Mouse (Mus musculus) adrenal gland, adult (tissue): ENCODE measurements around the gene Crip3.

Source experiments
- DNase-seq, 2 experiments: peaks; one replicate each; pipeline ENCODE4 v3.0.0; 2022 to 2023; ENCODE audit warnings: low spot score in 1 of 2; ENCODE audit not compliant: inconsistent age in 2 of 2

Gene Crip3

DNA sequence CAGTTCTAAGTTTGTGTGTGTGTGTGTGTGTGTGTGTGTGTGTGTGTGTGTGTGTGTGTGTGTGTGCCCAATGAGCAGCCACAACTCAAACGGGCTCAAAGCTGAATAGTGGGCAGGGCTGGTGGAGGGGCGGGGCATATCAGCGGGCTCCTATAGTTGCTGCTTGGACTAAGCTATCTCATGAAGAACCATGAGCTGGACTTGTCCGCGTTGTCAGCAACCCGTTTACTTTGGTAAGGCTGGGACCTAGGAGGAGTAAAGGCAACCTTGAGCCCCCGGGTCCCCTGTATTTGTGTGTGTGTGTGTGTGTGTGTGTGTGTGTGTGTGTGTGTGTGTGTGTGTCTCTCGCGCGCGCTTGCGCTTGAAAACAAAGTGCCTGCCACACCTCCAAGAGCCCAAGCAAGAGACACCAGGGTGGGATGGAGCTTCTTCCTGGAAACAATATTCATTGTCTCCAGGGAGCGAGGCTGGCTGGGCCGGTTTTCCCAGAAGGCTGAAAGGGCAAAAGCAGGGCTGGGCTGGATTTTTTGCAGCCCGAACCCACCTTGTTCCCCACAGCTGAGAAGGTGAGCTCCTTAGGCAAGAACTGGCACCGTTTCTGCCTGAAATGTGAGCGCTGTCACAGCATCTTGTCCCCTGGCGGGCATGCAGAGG is at the start of gene Crip3:
Gene Crip3 (plus strand): TSS at position 166 of the 654 bp plus-strand sequence.
- peak; percentile 40 to 67 for DNase-seq

DNA sequence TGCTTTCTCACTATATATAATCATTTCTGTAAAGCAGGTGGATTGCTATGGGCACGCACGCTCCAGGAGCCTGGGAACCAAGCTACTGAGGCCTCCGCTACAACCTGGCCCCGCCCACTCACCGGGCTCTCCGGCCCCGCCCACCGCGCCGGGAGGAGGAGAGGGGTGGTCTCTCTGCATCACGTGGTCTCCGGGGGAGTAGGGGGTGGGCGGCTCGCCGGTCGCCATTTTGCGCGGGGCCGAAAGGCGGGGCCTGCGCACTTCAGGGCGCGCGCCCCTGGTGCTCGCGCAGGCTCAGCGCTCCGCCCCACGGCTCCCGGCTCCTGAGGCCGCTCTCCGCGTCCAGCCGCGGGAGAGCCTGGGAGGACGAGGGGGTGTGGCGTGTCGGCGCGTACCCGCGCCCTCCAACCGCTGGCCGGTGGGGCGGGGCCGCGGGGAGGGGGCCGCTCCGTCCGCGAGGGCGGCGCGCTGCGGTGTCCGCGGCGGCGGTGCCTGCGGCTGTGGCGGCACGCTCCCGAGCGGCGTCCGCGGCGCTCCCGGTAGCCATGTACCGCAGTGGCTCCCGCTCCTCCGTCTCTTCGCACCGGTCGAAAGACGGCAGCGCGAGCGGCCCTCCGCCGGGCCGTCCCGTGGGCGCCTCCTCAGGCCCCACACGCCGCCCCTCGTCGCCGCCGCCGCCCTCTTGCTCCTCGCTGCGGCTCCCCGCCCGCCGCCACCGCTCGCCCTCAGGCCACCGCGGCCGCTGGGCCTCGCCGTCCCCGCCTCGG is 45.2 kb upstream of the Crip3 start, which contains the start of gene Zfp318:
Gene Zfp318 (plus strand): TSS at position 438 of the 767 bp plus-strand sequence.
- peak; percentile 99 to 100 for DNase-seq

DNA sequence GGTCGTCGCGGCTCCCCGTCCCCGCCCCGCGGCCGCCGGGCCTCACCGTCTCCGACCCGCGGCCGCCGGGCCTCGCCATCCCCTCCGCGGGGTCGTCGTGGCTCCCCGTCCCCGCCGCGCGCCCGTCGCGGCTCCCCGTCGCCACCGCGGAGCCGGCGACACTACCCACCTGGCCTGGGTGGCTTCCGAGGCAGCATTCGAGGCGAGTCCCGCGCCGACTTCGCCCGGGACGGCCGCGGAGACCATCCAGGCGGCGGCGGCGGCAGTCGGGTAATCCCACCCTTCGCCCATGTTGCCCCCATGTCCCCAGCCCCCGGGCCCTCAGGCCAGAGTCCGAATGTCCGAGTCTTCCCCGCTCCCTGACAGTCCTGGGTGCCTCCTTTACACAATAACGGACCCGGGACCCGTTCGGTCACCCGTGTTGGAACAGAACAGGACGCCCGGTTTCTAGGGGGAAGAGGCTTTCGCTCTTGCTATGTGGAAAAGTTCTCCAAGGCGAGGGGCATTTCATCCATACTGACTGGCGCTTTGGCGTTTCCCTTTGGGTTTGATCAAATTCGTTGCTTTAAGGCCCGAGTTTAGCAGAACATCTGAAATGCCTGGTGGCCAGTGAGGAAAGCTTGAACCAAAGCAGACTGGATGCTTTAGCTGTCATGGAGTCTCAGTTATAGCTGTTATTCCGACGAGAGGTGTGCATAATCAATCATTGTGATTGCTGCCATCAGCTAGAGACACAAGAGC is 44.5 kb upstream of the Crip3 start:
- peak; percentile 39 to 81 for DNase-seq

DNA sequence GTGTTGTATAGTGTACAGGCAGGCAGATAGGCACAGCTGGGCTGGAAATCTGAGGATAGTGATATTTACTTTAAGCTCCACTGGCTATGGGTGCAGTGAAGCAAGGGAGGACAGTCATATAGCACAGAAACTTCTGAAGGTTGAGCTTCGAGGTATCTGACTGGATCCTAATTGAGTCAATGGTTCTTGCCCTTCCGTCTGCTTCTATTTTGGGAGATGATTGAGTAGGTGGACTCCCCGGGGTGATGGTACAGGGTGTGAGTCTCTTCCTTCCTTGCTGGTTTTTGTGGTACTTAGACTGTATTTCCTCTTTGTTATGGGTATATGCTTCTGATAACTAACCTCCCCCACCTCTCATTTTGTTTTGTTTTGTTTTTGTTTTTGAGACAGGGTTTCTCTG is 40.5 kb upstream of the Crip3 start:
- DNase-seq = no peak

DNA sequence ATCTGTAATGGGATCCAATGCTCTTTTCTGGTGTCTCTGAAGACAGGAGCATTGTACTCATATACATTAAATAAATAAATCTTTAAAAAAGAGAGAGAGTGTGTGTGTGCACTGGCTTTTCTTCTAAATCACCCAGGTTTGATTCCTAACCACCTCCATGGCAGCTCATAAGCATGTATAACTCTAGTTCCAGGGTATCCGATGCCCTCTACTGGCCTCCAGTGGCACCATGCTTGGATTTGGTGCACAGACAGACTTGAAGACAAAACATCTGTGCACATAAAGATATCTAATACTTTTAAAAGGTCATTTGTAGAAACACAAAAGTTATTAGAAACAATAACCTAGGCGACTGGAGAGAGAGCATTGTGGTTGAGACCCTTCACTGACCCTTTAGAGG is 35.7 kb upstream of the Crip3 start:
- peak; percentile 21 to 69 for DNase-seq

DNA sequence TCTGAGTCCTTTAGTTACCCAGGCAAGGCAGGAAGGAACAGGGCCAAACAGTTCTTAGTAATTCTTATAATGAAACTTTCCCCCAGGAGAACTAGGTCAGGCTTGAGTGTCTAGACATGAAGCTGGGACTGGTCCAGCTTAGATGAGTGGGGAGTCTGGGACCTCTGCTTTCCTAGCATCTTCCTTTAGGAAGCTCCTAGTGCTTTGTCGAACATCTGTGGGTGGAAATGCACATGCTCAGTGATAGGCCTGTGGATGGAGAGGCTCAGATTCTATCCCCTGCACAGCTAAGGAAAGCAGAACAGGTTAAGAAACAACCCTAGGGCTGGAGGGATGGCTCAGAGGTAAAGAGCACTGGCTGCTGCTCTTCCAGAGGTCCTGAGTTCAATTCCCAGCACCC is 34.1 kb upstream of the Crip3 start:
- no peak for DNase-seq

DNA sequence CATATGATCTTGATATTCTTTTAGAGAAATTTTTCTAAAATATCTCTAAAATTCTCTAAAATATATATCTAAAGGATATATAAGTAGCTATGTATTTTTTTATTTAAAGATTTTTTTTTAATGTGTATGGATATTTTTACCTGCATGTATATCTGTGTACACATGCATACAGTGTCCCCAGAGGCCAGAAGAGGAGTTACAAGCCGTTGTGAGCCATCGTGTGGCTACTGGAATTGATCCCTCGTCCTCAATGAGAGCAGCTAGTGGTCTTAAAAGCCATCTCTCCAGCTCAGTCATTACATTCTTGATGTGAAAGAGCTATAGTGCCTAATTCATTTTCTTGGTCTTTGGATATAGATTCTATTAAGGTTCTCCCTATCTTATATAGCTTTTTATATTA is 20.2 kb upstream of the Crip3 start:
- DNase-seq = peak in 1 of 2 experiments; percentile 41

DNA sequence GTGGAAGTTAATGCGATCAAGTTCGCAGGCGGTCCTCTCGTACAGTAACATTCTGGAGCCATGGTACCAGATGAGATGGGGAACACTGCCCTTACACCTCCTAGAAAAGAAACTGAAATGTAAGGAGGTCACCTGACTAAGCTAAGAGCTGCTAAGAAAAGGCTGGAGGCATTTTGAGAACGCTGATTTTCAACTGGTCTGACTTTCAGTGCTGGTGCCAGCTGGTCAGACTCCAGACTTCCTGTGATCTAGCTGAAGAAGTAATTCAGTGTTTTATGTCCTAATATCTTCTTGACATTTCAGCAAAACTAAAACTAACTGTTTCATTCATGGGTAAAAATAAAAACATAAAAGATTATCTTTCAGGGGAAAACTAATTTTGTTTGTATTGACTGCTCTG is 10.1 kb upstream of the Crip3 start:
- DNase-seq = no peak

DNA sequence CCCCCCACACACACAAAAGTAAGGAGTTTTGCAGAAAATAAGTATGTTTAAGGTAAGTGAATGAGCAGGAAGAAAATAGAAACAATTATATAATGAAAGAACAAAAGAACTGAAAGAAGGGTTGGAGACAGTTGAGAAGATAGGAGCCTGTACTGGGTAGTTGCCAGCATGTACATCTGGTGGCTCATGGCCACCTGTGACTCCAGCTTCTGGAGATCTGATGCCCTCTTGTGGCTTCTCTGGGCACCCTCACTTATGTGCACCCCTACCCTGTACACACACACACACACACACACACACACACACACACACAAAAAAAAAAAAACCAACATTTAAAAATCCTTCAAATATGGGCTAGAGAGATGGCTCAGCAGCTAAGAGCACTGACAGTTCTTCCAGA is 9.0 kb upstream of the Crip3 start:
- DNase-seq = no peak

DNA sequence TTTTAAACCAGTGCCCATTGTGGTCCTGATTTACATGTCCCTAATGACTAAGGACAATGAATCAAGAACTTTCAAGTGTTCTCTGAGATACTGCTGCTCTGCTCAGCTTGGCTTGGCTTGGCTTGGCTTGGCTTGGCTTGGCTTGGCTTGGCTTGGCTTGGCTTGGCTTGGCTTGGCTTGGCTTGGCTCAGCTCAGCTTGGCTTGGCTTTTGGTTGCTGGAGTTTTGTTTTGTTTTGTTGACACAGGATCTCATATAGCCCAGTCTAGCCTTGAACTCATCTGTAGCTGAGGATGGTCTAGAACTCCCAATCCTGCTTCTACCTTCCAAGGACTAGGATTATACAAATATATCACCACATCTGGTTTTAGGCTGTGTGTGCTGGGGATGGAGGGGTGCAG is 2.2 kb upstream of the Crip3 start:
- DNase-seq = no peak

DNA sequence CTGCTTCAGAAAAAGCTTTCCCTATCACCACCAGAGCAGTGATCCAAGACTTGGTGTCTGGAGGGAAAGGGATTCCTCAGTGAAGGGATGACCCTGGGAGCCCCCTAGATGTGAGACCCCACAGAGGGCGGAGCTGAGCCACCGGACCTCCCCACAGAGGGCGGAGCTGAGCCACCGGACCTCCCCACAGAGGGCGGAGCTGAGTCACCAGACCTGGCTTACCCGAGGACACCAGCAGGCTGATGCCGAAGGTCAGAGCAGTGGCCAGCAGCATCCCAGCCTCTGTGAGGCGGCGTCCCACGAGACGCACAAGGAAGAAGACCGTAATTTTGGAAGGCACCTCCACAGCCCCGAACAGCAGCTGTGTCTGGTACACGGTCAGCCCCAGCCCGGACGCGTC is 4.9 kb downstream of the Crip3 start:
- DNase-seq = peak; percentile 54 to 78

DNA sequence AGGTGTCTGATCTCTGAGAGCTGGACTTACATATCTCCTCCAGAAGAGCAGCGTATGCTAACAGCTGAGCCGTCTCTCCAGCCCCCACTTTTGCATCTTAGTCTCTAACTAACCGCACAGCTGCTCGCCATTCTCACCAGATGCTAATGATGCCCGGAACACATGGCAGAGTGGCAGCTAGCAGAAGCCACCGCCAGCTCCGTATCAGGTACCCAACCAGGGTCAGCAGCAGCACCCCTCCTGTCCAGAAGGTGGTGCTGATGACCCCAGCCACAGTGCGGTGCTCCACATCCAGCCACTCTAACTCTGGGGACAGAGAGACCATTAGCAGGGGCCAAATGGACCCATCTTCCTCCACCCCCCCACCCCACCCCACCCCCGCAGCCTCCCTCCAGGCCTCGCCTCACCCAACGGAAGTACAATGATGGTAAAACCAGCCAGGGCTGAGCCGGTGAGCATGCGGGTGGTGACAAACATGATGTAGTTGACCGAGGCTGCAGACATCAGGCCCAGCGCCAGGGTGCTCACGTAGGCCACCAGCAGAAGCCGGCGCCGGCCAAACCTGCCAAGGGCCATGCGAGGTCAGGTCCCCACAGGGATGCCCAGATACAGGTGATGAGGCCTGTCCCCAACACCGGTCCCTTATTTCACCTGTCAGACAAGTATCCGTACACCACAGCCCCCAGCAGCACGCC is 8.1 kb downstream of the Crip3 start:
- no peak for DNase-seq

DNA sequence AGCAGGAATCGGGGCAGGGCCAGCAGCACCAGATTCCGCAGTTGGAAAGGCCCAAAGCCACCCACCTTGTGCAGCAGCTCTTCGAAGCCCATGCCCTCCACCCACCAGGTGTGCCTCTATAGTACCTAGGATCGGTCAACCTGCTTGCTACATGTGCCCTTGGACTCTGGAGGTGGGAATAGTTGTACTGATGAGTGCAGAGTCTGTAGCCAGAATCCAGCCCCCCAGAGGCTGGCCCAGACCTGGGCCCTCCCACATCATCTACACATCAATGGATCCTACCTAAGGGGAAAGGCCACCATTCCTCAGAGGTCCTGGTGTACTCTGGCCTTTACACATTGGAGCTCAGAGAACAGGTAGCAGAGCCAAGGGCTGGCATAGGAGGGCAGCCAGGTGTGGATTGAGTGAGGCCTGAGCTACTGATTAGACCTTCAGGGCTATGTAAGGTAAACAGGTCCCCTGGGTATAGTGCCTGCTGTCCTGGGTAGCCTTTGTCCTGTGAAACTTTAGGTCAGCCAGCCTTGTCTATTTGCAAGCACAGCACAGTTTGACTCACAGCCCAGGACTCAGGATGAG is 9.7 kb downstream of the Crip3 start, which contains the start of gene Slc22a7:
Gene Slc22a7 (minus strand): TSS at position 160 of the 576 bp plus-strand sequence.
- DNase-seq = no peak

DNA sequence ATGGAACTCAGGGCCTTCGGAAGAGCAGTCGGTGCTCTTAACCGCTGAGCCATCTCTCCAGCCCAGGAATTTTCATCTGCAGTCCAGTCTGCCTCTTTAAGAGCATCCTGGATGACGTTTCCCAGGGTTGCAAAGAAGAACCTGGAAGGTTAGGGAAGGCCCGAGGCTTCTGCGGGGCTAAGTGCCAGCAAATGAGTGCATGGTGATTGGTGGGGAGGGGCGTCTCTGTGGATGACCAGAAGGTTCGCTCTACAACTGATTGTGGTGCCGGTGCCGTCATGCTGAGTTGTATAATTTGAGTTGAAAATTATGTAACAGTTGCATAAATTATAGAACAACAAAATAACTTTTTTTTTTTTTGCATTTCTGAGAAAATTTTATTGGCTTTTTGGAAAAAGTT is 10.4 kb downstream of the Crip3 start:
- DNase-seq = no peak

DNA sequence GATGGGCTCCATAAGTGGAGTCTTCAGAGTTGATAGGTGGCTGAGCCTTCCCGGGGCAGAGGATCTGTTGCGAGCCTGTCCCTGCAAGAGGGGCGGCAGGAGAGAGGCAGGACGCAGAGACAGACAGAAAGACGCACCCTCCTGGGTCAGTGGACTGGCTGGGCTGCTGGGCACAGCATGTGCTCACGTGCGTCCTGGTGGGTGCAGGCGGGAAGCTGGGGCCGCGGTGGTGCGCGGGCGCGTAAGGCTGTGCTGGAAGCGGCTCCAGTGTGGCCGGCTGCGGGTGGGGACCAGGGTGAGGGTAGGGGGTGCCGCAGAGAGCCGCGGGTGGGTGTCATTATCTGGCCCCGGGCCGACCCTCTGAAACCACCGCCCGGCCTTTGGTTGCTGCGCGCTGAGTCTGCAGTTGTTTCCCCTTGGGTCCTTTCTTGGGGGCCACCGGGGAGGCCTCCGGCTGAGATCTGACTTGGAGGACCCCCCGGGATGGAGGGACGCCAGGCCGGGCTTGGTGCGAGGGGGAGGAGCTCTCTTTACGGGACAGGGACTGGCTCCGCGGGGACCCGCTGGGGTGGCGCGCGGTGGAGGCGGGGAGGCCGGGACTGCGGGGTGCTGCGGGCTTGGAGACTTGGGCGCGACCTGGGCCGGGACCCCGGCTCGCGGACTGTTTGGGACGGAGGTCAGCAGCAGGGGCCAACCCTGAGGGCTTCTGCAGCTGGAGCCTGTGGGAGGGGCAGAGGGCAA is 16.3 kb downstream of the Crip3 start:
- DNase-seq = no peak

DNA sequence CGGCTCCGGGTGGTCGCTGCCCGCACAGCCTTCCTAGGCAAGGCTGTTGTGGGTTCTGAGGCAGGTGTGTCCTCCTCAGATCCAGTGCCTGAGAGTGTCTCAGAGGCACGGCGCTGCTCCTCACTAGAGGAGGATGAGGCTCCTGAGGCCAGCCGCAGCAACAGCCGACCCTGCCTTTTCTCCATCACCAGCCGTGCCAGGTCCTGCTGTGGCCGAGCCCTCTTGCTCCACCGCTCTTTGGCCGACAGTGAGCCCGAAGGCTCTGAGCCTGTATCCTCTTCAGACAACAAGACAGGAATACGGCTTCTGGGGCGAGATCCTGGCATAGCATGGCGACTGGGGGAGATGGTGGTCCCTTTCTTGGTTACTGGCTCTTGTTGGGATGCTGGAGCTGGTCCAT is 17.5 kb downstream of the Crip3 start:
- no peak for DNase-seq

DNA sequence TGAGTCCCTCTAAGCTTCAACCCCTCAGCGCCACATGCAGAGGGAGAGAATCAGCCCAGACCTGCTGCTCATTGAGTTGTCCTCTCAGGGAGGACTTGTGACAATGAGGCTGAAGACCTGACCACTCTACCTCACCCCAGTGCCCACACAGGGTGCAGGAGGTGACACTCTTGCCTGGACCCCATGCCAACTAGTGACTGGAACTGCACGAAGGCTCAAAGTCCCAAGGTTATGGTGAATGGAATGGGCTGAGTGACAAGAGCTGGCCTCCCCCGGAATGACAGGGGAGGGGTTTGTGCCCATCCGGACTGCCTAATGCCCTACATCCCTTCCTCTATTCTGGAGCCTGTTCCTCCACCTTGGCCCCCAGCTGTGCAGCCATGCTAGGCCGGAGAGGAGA is 24.0 kb downstream of the Crip3 start:
- DNase-seq = no peak

DNA sequence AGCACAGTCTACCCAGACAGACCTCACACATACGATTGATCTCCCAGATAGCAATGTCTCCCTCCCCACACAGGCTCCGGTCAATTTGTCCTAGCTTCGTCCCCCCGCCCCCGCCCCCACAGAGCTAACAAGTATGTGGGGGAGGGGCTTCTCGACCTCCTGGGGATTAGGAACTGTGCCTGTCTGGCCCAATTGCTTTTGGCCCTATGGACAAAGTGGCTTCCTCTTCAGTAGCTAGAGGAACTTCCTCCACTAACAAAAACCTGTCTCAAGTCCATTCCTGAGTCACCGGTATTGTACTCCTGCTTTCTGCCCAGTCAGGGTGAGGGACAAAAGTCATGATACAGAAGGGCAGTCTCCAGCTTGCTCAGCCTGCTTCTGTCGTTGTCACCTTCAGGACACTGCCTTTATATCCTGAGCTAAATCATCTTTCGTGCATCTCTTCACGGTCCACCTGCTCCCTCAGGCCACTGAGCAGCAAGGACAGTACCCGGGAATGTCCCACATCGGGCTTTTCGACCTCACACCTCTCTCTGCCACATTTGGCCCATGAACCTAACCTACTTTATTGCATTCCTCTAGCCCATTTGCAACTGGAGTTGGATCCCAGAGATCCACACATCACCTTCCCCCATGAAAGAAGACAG is 24.7 kb downstream of the Crip3 start:
- DNase-seq = no peak

DNA sequence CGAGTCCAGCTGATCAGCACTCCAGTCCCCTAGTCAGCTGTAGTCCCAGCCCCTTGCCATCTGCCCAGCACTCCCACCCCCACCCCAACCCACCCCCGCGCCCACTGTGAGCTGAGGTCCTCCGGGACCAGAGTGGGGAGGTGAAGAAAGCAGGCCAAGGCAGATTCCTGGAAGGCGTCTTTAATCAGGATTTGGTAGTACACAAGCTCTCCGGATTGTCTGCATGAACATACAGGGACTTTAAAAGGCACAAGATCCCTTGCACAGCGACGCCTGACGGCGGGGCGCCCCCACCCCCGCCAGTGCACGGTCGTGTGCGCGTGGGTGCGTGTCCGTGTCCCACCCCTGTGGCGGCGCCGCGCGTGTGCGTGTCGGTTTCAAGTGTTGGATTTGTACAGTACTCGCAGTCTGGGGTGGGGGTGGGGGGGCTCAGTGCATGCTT is 25.3 kb downstream of the Crip3 start:
- no peak for DNase-seq

DNA sequence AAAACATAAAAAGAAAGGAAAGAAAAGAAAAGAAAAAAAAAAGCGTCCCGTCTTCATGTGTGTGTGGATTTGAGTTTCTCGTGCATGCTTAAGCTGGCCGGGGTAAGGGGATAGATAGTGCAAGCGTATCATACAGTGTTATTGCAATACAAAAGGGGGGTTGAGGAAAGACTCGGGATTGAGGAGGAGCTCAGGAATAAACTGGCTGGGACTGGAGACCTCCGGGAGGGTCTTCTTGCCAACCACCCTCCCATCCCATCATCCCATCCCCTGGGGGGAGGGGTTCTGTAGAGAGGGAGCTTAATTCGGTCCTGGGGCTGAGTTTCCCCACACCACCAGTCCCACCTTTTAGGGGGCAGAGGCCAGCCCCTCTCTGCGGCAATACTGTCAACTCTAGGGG is 25.8 kb downstream of the Crip3 start:
- no peak for DNase-seq
